Mouse (Mus musculus): ENCODE results near the gene Gm42688. TPM values are rescaled to one million over a fixed set of nuclear protein-coding genes. Genes with fewer than 3 reads are reported as not detected.

Gm42688 gene
- polyA plus RNA-seq, 1 experiment from 2014 or later: 1.9 TPM

- no peak within 1 kb of the TSS for H3K27ac ChIP-seq
- H3K4me2 ChIP-seq: peak within 1 kb of the TSS; percentile 67
- H3K9ac ChIP-seq: peak within 1 kb of the TSS; percentile 47; the same call in 1 of the 2 replicates
- no peak for ATAC-seq (replicated peaks; ENCODE audit: insufficient number of reproducible peaks, insufficient read depth, low FRiP score, low read depth)
- peaks cover 10% of the 10 kb centered on the region for H3K36me3 ChIP-seq
- H3K27me3 ChIP-seq: peaks cover 85% of the 10 kb centered on the region
- WGBS: 4% methylated on average over 42 of the region's 42 CpGs
- H3K9me3 ChIP-seq (replicated peaks): no peaks in the 10 kb centered on the region
- peak within 1 kb of the TSS; percentile 45 for H3K4me3 ChIP-seq
- peaks cover 20% of the 10 kb centered on the region for H3K4me1 ChIP-seq (replicated peaks)
Observed at GRCm38 (mm10) chr6:83086121-83087035, 15.0 kb upstream of the Gm42688 start, which contains the start of gene Lbx2. Gene Lbx2 (plus strand): TSS chr6:83086367.

- Histone ChIP-seq H3K4me2 (peak overlapping the region; percentile 67), H3K4me1 (replicated peaks) (peaks cover 20% of the 10 kb centered on the region), H3K27ac (no peak overlapping the region), H3K27me3 (peaks cover 79% of the 10 kb centered on the region), H3K4me3 (peak overlapping the region; percentile 45), H3K9me3 (replicated peaks) (no peaks in the 10 kb centered on the region), H3K9ac (peak overlapping the region; percentile 47), H3K36me3 (peaks cover 2% of the 10 kb centered on the region)
- no peak for ATAC-seq (replicated peaks; ENCODE audit: insufficient number of reproducible peaks, insufficient read depth, low FRiP score, low read depth)
- WGBS: 2% methylated on average over 47 of the region's 47 CpGs
Observed at GRCm38 (mm10) chr6:83087205-83087925, 14.1 kb upstream of the Gm42688 start.

GRCm38 (mm10) chr6:83087926-83088260 is 13.5 kb upstream of the Gm42688 start:
- ATAC-seq (replicated peaks; ENCODE audit: insufficient number of reproducible peaks, insufficient read depth, low FRiP score, low read depth): no peak
- WGBS: 14% methylated on average over 9 of the region's 9 CpGs

GRCm38 (mm10) chr6:83092416-83093127 is 8.8 kb upstream of the Gm42688 start:
- Histone ChIP-seq H3K4me2 (no peak overlapping the region), H3K9ac (no peak overlapping the region), H3K36me3 (no peaks in the 10 kb centered on the region), H3K27ac (peak overlapping the region; percentile 40; the same call in 1 of the 2 replicates), H3K27me3 (peaks cover 36% of the 10 kb centered on the region), H3K4me1 (replicated peaks) (peaks cover 5% of the 10 kb centered on the region), H3K9me3 (replicated peaks) (no peaks in the 10 kb centered on the region), H3K4me3 (no peak overlapping the region)
- 29% methylated on average over 6 of the region's 6 CpGs for WGBS
- peak; percentile 43; the same call in 1 of the 2 replicates for ATAC-seq (replicated peaks; ENCODE audit: insufficient number of reproducible peaks, insufficient read depth, low FRiP score, low read depth)

More at GRCm38 (mm10) chr6:83087926-83088260, 13.5 kb upstream of the Gm42688 start:
- Histone ChIP-seq H3K4me1 (replicated peaks) (peaks cover 20% of the 10 kb centered on the region), H3K4me3 (peak overlapping the region; percentile 45), H3K27me3 (peaks cover 79% of the 10 kb centered on the region), H3K4me2 (peak overlapping the region; percentile 67), H3K9me3 (replicated peaks) (no peaks in the 10 kb centered on the region), H3K9ac (no peak overlapping the region), H3K36me3 (no peaks in the 10 kb centered on the region), H3K27ac (no peak overlapping the region)

GRCm38 (mm10) chr6:83095968-83096367 is 5.4 kb upstream of the Gm42688 start:
- Histone ChIP-seq H3K27ac (no peak overlapping the region), H3K36me3 (no peaks in the 10 kb centered on the region), H3K4me3 (no peak overlapping the region), H3K9ac (no peak overlapping the region), H3K9me3 (replicated peaks) (no peaks in the 10 kb centered on the region), H3K27me3 (peaks cover 18% of the 10 kb centered on the region), H3K4me1 (replicated peaks) (no peaks in the 10 kb centered on the region), H3K4me2 (no peak overlapping the region)
- ATAC-seq (replicated peaks; ENCODE audit: insufficient number of reproducible peaks, insufficient read depth, low FRiP score, low read depth): no peak
- WGBS: 37% methylated on average over 6 of the region's 6 CpGs

- H3K27me3 ChIP-seq: peaks cover 11% of the 10 kb centered on the region
Observed at GRCm38 (mm10) chr6:83098411-83098810, 3.0 kb upstream of the Gm42688 start.

GRCm38 (mm10) chr6:83101688-83102556 is 505 bp downstream of the Gm42688 start:
- peak overlapping the region; percentile 79 for H3K9ac ChIP-seq
- peak overlapping the region; percentile 84 for H3K4me3 ChIP-seq
- no peaks in the 10 kb centered on the region for H3K9me3 ChIP-seq (replicated peaks)
- peak overlapping the region; percentile 84 for H3K27ac ChIP-seq
- H3K27me3 ChIP-seq: peaks cover 11% of the 10 kb centered on the region
- H3K4me2 ChIP-seq: peak overlapping the region; percentile 96
- under 1% methylated on average over 74 of the region's 74 CpGs for WGBS
- peaks cover 7% of the 10 kb centered on the region; the same call in 1 of the 2 replicates for H3K36me3 ChIP-seq
- ATAC-seq (replicated peaks; ENCODE audit: insufficient number of reproducible peaks, insufficient read depth, low FRiP score, low read depth): peak; percentile 75
- peaks cover 16% of the 10 kb centered on the region for H3K4me1 ChIP-seq (replicated peaks)

More at GRCm38 (mm10) chr6:83098411-83098810, 3.0 kb upstream of the Gm42688 start:
- Histone ChIP-seq H3K36me3 (no peaks in the 10 kb centered on the region), H3K9me3 (replicated peaks) (no peaks in the 10 kb centered on the region), H3K9ac (no peak overlapping the region), H3K27ac (no peak overlapping the region), H3K4me3 (no peak overlapping the region), H3K4me2 (no peak overlapping the region), H3K4me1 (replicated peaks) (peaks cover 14% of the 10 kb centered on the region)
- WGBS: 52% methylated on average over 2 of the region's 2 CpGs
- ATAC-seq (replicated peaks; ENCODE audit: insufficient number of reproducible peaks, insufficient read depth, low FRiP score, low read depth): no peak

GRCm38 (mm10) chr6:83103130-83103650 is 1.8 kb downstream of the Gm42688 start:
- peak overlapping the region; percentile 84; the same call in 1 of the 2 replicates for H3K4me3 ChIP-seq
- no peak overlapping the region for H3K27ac ChIP-seq
- H3K4me1 ChIP-seq (replicated peaks): peaks cover 22% of the 10 kb centered on the region
- H3K36me3 ChIP-seq: peaks cover 11% of the 10 kb centered on the region; the same call in 1 of the 2 replicates
- H3K4me2 ChIP-seq: peak overlapping the region; percentile 96; the same call in 1 of the 2 replicates
- no peak for ATAC-seq (replicated peaks; ENCODE audit: insufficient number of reproducible peaks, insufficient read depth, low FRiP score, low read depth)
- no peaks in the 10 kb centered on the region for H3K9me3 ChIP-seq (replicated peaks)
- 54% methylated on average over 11 of the region's 11 CpGs for WGBS
- H3K27me3 ChIP-seq: peaks cover 11% of the 10 kb centered on the region; the same call in 1 of the 2 replicates
- no peak overlapping the region; the same call in 1 of the 2 replicates for H3K9ac ChIP-seq

GRCm38 (mm10) chr6:83104158-83104557 is 2.7 kb downstream of the Gm42688 start:
- Histone ChIP-seq H3K36me3 (peaks cover 11% of the 10 kb centered on the region; the same call in 1 of the 2 replicates), H3K4me3 (no peak overlapping the region), H3K9ac (no peak overlapping the region), H3K27me3 (peaks cover 7% of the 10 kb centered on the region; the same call in 1 of the 2 replicates), H3K4me2 (no peak overlapping the region), H3K9me3 (replicated peaks) (no peaks in the 10 kb centered on the region), H3K4me1 (replicated peaks) (peaks cover 27% of the 10 kb centered on the region), H3K27ac (no peak overlapping the region)
- ATAC-seq (replicated peaks; ENCODE audit: insufficient number of reproducible peaks, insufficient read depth, low FRiP score, low read depth): no peak
- 81% methylated on average over 4 of the region's 4 CpGs for WGBS

Measured in heart, embryonic 15.5 days (tissue).